Mouse (Mus musculus): ENCODE data around the gene Dock8. TPM values are rescaled to one million over a fixed set of nuclear protein-coding genes. Genes with fewer than 3 reads are reported as not detected.

Dock8 gene
- polyA plus RNA-seq, 1 experiment from 2014 or later = 17.6 TPM

DNA sequence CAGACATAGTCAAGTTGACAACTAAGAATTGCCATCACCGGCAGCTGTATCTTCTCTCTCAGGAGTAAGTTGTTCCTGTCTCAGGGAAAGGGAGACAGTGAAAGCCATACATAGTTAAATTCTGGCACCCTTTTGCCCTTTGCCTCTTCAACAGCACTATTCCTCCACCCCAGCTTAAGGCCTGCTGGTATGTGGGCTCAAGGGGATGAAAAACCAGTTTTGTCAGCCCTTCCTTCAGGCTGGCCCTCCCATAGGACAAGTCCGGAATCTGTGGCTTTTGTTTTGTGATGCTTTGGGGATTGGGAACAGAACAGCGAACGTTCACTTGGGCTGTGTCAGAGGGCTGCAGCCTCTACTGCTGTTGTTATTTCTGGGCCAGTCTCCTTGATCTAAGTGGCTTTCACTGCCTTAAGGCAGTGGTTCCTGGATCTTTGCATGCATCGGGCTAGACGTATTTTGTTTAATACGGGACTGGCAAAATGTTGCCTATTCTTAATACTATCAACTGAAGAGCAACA lies 60.6 kb downstream of the Dock8 start:
- DNase-seq (ENCODE audit: low spot score) (no peak), ATAC-seq (replicated peaks; ENCODE audit: low FRiP score) (no peak)
- no peaks in the 10 kb centered on the region for H3K27me3 ChIP-seq (replicated peaks; ENCODE audit: control insufficient read depth, insufficient read depth, low read length)
- no peak overlapping the region for H3K4me2 ChIP-seq
- no peak overlapping the region for H3K4me3 ChIP-seq (ENCODE audit: low read depth, low read length)
- H3K4me1 ChIP-seq (replicated peaks; ENCODE audit: control insufficient read depth, insufficient read depth, low read length) = no peaks in the 10 kb centered on the region
- no peak overlapping the region for H3K9ac ChIP-seq (ENCODE audit: low read depth, low read length)
- H3K27ac ChIP-seq (ENCODE audit: low read depth, low read length) = no peak overlapping the region
- 79% methylated on average over 7 of the region's 7 CpGs for WGBS
- no peaks in the 10 kb centered on the region for H3K9me3 ChIP-seq (ENCODE audit: control insufficient read depth, low read length)
- H3K36me3 ChIP-seq (ENCODE audit: control insufficient read depth, insufficient read depth, low read length) = no peaks in the 10 kb centered on the region

DNA sequence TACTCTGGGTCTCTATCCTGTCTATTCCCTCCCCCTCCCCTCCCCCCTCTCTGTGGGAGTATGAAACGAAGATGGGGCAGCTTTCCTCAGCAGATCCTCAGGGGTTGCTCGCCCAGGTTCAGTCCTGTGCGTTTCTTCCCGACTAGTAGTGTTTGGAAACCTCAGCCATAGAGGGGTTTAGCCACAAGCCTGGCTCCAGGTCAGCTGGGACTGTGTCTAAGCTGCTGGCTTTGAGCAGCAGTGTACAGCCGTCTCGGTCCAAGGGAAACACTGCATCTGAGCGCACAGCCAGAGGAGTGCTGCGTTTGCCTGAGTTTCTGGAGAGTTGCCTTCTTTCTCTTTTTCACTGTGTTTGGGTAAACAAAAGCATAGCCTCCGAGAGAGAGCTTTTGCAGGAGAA lies 61.0 kb downstream of the Dock8 start:
- Histone ChIP-seq H3K4me1 (replicated peaks; ENCODE audit: control insufficient read depth, insufficient read depth, low read length) (no peaks in the 10 kb centered on the region), H3K27ac (ENCODE audit: low read depth, low read length) (no peak overlapping the region), H3K4me2 (no peak overlapping the region), H3K36me3 (ENCODE audit: control insufficient read depth, insufficient read depth, low read length) (no peaks in the 10 kb centered on the region), H3K4me3 (ENCODE audit: low read depth, low read length) (no peak overlapping the region), H3K9ac (ENCODE audit: low read depth, low read length) (no peak overlapping the region), H3K27me3 (replicated peaks; ENCODE audit: control insufficient read depth, insufficient read depth, low read length) (no peaks in the 10 kb centered on the region), H3K9me3 (ENCODE audit: control insufficient read depth, low read length) (no peaks in the 10 kb centered on the region)
- WGBS = 66% methylated on average over 9 of the region's 9 CpGs
- ATAC-seq (replicated peaks; ENCODE audit: low FRiP score) (no peak), DNase-seq (ENCODE audit: low spot score) (no peak)

DNA sequence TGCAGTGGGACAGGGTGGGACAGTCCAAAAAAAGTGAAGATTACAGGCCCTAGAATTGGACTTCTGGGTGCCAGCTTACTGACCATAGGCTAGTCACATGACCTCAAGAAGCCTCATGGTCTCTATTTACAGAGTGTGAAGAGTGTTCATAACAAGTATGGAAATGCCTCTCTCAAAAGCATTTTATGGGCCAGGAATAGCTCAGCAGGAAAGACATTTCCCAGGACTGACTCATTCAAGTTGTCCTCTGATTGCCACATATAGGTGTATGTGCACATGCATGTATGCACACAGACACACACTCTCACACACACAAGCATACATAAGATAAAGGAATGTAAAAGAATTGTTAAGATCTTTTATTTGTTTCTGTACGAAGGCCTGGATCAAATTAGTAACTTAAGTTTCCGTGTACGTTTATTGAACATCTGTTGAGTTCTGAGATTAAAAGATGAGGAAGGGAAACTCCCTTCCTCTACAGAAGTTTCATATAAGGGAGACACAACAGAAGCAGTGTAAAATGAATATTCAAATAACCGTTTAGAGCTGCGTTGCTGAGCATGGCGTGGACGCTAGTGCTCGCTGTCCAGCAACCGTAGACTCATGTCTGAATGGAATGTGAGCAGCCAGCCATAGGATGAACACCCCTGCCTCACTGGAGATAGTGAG lies 63.0 kb downstream of the Dock8 start:
- ATAC-seq (replicated peaks; ENCODE audit: low FRiP score) (no peak), DNase-seq (ENCODE audit: low spot score) (no peak)
- Histone ChIP-seq H3K9me3 (ENCODE audit: control insufficient read depth, low read length) (no peaks in the 10 kb centered on the region), H3K27me3 (replicated peaks; ENCODE audit: control insufficient read depth, insufficient read depth, low read length) (no peaks in the 10 kb centered on the region), H3K4me3 (ENCODE audit: low read depth, low read length) (no peak overlapping the region), H3K4me1 (replicated peaks; ENCODE audit: control insufficient read depth, insufficient read depth, low read length) (no peaks in the 10 kb centered on the region), H3K9ac (ENCODE audit: low read depth, low read length) (no peak overlapping the region), H3K4me2 (no peak overlapping the region), H3K36me3 (ENCODE audit: control insufficient read depth, insufficient read depth, low read length) (no peaks in the 10 kb centered on the region), H3K27ac (ENCODE audit: low read depth, low read length) (no peak overlapping the region)
- WGBS = 88% methylated on average over 9 of the region's 9 CpGs

DNA sequence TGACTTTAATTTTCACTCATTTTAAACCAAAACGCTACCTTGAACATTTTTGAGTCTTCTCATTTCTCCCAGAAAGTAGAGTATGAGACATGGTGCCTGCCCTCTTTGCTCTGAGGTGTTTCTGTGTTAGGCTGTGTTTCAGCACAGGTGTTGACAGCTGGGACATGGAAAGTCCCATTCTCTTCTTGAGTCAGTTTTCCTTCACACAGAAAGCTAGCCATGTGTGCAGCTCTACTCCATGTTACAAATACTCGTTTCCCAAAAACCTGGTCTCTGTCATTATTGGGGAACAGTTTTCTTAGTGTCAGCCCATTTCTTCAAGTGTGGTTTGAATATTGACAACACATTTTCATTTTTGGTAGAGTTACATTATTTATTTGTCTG lies 63.5 kb downstream of the Dock8 start:
- no peaks in the 10 kb centered on the region for H3K9me3 ChIP-seq (ENCODE audit: control insufficient read depth, low read length)
- no peaks in the 10 kb centered on the region for H3K36me3 ChIP-seq (ENCODE audit: control insufficient read depth, insufficient read depth, low read length)
- no peak overlapping the region for H3K9ac ChIP-seq (ENCODE audit: low read depth, low read length)
- no peak overlapping the region for H3K27ac ChIP-seq (ENCODE audit: low read depth, low read length)
- H3K27me3 ChIP-seq (replicated peaks; ENCODE audit: control insufficient read depth, insufficient read depth, low read length) = no peaks in the 10 kb centered on the region
- H3K4me3 ChIP-seq (ENCODE audit: low read depth, low read length) = no peak overlapping the region
- ATAC-seq (replicated peaks; ENCODE audit: low FRiP score) = no peak
- DNase-seq (ENCODE audit: low spot score) = no peak
- WGBS = 75% methylated on average over 2 of the region's 2 CpGs
- no peak overlapping the region for H3K4me2 ChIP-seq
- no peaks in the 10 kb centered on the region for H3K4me1 ChIP-seq (replicated peaks; ENCODE audit: control insufficient read depth, insufficient read depth, low read length)

DNA sequence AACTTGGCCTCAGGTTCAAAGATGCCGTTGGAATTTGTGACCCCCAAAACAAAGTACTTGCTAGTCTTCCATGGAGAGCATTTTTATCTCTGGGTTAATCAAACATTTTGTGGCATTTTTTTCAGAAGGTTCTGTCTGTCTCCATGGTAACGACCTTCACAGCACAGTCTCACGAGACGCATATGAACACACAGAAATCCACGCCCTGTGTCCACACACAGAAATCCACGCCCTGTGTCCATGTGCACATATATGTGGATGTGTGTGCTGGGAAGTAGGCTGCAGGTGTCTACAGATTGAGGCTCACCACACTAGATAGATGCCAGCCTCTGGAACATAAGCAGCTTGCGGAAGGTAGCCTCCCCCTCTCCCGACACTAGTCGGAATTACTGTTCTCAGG lies 66.9 kb downstream of the Dock8 start:
- H3K4me2 ChIP-seq = no peak overlapping the region
- no peak overlapping the region for H3K9ac ChIP-seq (ENCODE audit: low read depth, low read length)
- H3K27me3 ChIP-seq (replicated peaks; ENCODE audit: control insufficient read depth, insufficient read depth, low read length) = no peaks in the 10 kb centered on the region
- H3K4me1 ChIP-seq (replicated peaks; ENCODE audit: control insufficient read depth, insufficient read depth, low read length) = peaks cover 3% of the 10 kb centered on the region; the same call in 1 of the 2 replicates
- ATAC-seq (replicated peaks; ENCODE audit: low FRiP score) = no peak
- no peaks in the 10 kb centered on the region for H3K9me3 ChIP-seq (ENCODE audit: control insufficient read depth, low read length)
- H3K4me3 ChIP-seq (ENCODE audit: low read depth, low read length) = no peak overlapping the region
- DNase-seq (ENCODE audit: low spot score) = no peak
- 85% methylated on average over 9 of the region's 9 CpGs for WGBS
- H3K27ac ChIP-seq (ENCODE audit: low read depth, low read length) = no peak overlapping the region
- H3K36me3 ChIP-seq (ENCODE audit: control insufficient read depth, insufficient read depth, low read length) = no peaks in the 10 kb centered on the region

DNA sequence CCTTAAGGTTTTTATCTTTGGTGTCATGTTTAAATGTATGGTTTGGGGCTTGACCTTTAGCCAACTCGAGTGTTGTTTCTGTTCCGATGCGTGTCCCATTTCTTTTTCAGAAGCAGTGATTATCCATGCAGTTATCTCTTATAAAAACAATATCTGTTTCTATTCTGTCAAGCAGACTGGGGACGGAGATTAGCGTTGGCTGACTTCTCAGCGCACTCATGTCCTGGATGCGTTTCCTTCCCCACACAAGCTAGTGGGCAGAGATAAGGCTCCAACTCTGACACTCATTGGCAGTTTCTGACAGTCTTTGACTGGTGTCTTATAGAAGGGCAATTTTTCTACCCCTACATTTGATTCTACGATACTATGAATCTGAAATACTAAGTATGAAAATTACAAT lies 69.2 kb downstream of the Dock8 start:
- no peak overlapping the region for H3K4me3 ChIP-seq (ENCODE audit: low read depth, low read length)
- H3K4me2 ChIP-seq = no peak overlapping the region
- no peaks in the 10 kb centered on the region for H3K9me3 ChIP-seq (ENCODE audit: control insufficient read depth, low read length)
- no peak for DNase-seq (ENCODE audit: low spot score)
- WGBS = 31% methylated on average over 8 of the region's 8 CpGs
- H3K36me3 ChIP-seq (ENCODE audit: control insufficient read depth, insufficient read depth, low read length) = no peaks in the 10 kb centered on the region
- peaks cover 3% of the 10 kb centered on the region; the same call in 1 of the 2 replicates for H3K4me1 ChIP-seq (replicated peaks; ENCODE audit: control insufficient read depth, insufficient read depth, low read length)
- no peak for ATAC-seq (replicated peaks; ENCODE audit: low FRiP score)
- H3K27ac ChIP-seq (ENCODE audit: low read depth, low read length) = no peak overlapping the region
- H3K27me3 ChIP-seq (replicated peaks; ENCODE audit: control insufficient read depth, insufficient read depth, low read length) = no peaks in the 10 kb centered on the region
- H3K9ac ChIP-seq (ENCODE audit: low read depth, low read length) = no peak overlapping the region

DNA sequence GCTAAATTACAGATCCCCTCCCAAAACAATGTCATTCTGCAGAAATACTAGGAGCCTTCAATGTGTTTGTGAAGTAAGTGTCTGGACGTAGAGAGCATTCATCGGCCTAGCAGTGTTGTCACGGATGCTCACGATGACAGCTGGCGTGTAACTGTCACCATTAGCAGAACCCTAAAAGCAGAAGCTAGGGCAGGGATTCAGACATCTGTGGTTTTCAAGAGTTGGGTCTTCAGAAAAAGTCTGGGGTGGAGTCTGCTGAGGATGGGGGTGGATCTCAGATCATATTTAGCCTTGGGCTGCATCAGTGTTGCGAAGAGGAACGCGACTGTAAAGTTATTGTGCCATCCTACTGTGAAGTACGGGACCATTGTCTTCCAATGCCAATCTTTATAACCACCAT lies 73.2 kb downstream of the Dock8 start:
- 79% methylated on average over 9 of the region's 9 CpGs for WGBS
- no peak for DNase-seq (ENCODE audit: low spot score)
- Histone ChIP-seq H3K9me3 (ENCODE audit: control insufficient read depth, low read length) (no peaks in the 10 kb centered on the region), H3K27ac (ENCODE audit: low read depth, low read length) (no peak overlapping the region), H3K4me1 (replicated peaks; ENCODE audit: control insufficient read depth, insufficient read depth, low read length) (peaks cover 3% of the 10 kb centered on the region; the same call in 1 of the 2 replicates), H3K4me2 (no peak overlapping the region), H3K9ac (ENCODE audit: low read depth, low read length) (no peak overlapping the region), H3K4me3 (ENCODE audit: low read depth, low read length) (no peak overlapping the region), H3K36me3 (ENCODE audit: control insufficient read depth, insufficient read depth, low read length) (no peaks in the 10 kb centered on the region), H3K27me3 (replicated peaks; ENCODE audit: control insufficient read depth, insufficient read depth, low read length) (no peaks in the 10 kb centered on the region)
- ATAC-seq (replicated peaks; ENCODE audit: low FRiP score) = no peak

DNA sequence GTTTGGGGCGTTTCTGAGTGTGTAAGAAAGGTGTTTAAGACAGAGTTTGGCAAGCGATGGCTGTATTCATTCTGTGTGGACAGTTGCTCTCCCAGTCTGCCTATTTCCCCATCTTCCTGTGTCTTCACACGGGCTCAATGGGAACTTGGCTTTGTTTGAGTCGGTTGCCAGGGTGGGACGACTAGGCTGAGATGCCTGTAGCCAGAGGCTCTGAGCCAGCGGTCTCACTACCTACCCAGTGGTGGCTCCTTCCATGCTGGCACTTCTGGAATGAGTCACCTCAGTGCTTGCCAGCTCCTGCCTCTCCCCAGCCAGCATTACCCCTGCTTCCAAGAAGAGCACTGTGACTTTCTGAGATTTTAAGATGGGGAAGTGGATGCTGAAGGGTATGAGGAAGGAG lies 75.4 kb downstream of the Dock8 start:
- Histone ChIP-seq H3K9ac (ENCODE audit: low read depth, low read length) (no peak overlapping the region), H3K9me3 (ENCODE audit: control insufficient read depth, low read length) (no peaks in the 10 kb centered on the region), H3K4me1 (replicated peaks; ENCODE audit: control insufficient read depth, insufficient read depth, low read length) (no peaks in the 10 kb centered on the region), H3K4me3 (ENCODE audit: low read depth, low read length) (no peak overlapping the region), H3K4me2 (no peak overlapping the region), H3K27me3 (replicated peaks; ENCODE audit: control insufficient read depth, insufficient read depth, low read length) (no peaks in the 10 kb centered on the region), H3K27ac (ENCODE audit: low read depth, low read length) (no peak overlapping the region), H3K36me3 (ENCODE audit: control insufficient read depth, insufficient read depth, low read length) (no peaks in the 10 kb centered on the region)
- WGBS = 72% methylated on average over 6 of the region's 6 CpGs
- no peak for ATAC-seq (replicated peaks; ENCODE audit: low FRiP score)
- DNase-seq (ENCODE audit: low spot score) = no peak

DNA sequence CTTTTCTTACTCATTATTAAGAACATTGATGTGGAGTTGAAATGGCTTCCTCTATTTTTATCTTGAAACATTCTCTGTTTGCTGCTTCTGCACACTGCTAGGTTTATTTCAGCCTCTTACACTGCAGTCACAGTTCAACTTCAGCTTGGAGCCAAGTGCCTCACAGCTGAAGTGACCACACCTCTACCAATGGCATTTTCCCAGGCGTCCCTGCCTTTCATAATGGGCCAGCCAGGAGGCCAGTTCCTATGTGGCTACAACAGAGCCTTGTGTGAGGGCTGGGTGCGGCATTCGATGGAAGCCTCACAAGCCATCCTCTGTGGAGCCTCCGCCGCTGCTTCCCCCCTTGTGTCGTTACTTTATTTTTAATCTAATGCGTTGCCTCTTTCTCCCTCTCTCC lies 78.3 kb downstream of the Dock8 start:
- Histone ChIP-seq H3K4me2 (no peak overlapping the region), H3K9ac (ENCODE audit: low read depth, low read length) (no peak overlapping the region), H3K9me3 (ENCODE audit: control insufficient read depth, low read length) (no peaks in the 10 kb centered on the region), H3K36me3 (ENCODE audit: control insufficient read depth, insufficient read depth, low read length) (no peaks in the 10 kb centered on the region), H3K27me3 (replicated peaks; ENCODE audit: control insufficient read depth, insufficient read depth, low read length) (no peaks in the 10 kb centered on the region), H3K27ac (ENCODE audit: low read depth, low read length) (no peak overlapping the region), H3K4me3 (ENCODE audit: low read depth, low read length) (no peak overlapping the region), H3K4me1 (replicated peaks; ENCODE audit: control insufficient read depth, insufficient read depth, low read length) (no peaks in the 10 kb centered on the region)
- DNase-seq (ENCODE audit: low spot score) (no peak), ATAC-seq (replicated peaks; ENCODE audit: low FRiP score) (no peak)
- 87% methylated on average over 7 of the region's 7 CpGs for WGBS

All from liver, embryonic 11.5 days (tissue).